Mouse (Mus musculus) stomach, postnatal 0 days (tissue): ENCODE data around the gene Grin2a. TPM values are rescaled to one million over a fixed set of nuclear protein-coding genes. Genes with fewer than 3 reads are reported as not detected.

Experiments used
- ATAC-seq: fragments of 200-750 bp; cut with Nextera tagmentation; 2 replicates; pipeline ENCODE4 v1.8.0; 2017; ENCODE audit not compliant: low FRiP score, low TSS enrichment
- DNase-seq: peaks from one replicate; pipeline ENCODE4 v3.0.0-alpha.2; 2016; ENCODE audit warnings: low spot score
- H3K27ac ChIP-seq: fragments of 300-500 bp; sonication (generic); replicated peaks from 2 replicates; pipeline ENCODE4 v1.5.1; 2014; ENCODE audit warnings: mild to moderate bottlenecking, control low read depth
- H3K27me3 ChIP-seq: fragments of 300-500 bp; sonication (generic); 2 replicates; pipeline ENCODE4 v1.6.1; 2014; ENCODE audit warnings: low read length; ENCODE audit not compliant: control insufficient read depth, insufficient read depth
- H3K36me3 ChIP-seq: fragments of 300-500 bp; sonication (generic); 2 replicates; pipeline ENCODE4 v1.6.1; 2014; ENCODE audit warnings: low read length, mixed read lengths; ENCODE audit not compliant: control insufficient read depth, insufficient read depth
- H3K4me1 ChIP-seq: fragments of 300-500 bp; sonication (generic); replicated peaks from 2 replicates; pipeline ENCODE4 v1.6.1; 2014; ENCODE audit warnings: antibody characterized with exemption; ENCODE audit not compliant: control insufficient read depth, insufficient read depth
- H3K4me2 ChIP-seq: fragments of 300-500 bp; sonication (generic); replicated peaks from 2 replicates; pipeline ENCODE4 v1.6.1; 2014; ENCODE audit warnings: low read depth, mild to moderate bottlenecking, control low read depth, moderate library complexity
- H3K4me3 ChIP-seq: fragments of 300-500 bp; sonication (generic); 2 replicates; pipeline ENCODE4 v1.5.1; 2014; ENCODE audit warnings: low read depth, low read length, control low read depth
- H3K9ac ChIP-seq: fragments of 300-500 bp; sonication (generic); 2 replicates; pipeline ENCODE4 v1.6.1; 2014; ENCODE audit warnings: mild to moderate bottlenecking, low read length, control low read depth, mixed read lengths
- H3K9me3 ChIP-seq: fragments of 300-500 bp; sonication (generic); 2 replicates; pipeline ENCODE4 v1.6.1; 2016; ENCODE audit warnings: low read length; ENCODE audit not compliant: control insufficient read depth
- CTCF ChIP-seq: IDR thresholded peaks from 2 replicates; pipeline ENCODE4 v1.5.1; 2016; ENCODE audit warnings: antibody characterized with exemption, low read depth, mild to moderate bottlenecking, moderate library complexity
- EP300 ChIP-seq: optimal IDR thresholded peaks from 2 replicates; pipeline ENCODE3; 2016; ENCODE audit warnings: antibody characterized with exemption
- WGBS: fragments of 180-500 bp; shearing (Covaris S2); extraction: QIAGEN DNeasy Blood & Tissue Kit; methylation state at CpG from one replicate; pipeline ENCODE4 v1.1.7; 2014; 5-methylcytosine and 5-hydroxymethylcytosine counted together
- polyA plus RNA-seq: library from polyadenylated mRNA; unstranded; fragments of >200 nt; fragmentation: Nextera tagmentation; extraction: Ambion mirVana; gene quantifications from 2 replicates; pipeline ENCODE4 v1.2.1, GENCODE M21; 2015

Grin2a gene
- polyA plus RNA-seq, 1 experiment from 2014 or later, result not detected

- WGBS, result 72% methylated on average over 7 of the region's 7 CpGs
- no peaks in the 10 kb centered on the region for H3K27me3 ChIP-seq
- H3K4me2 ChIP-seq, result no peak overlapping the region
- ATAC-seq, result no peak
- H3K27ac ChIP-seq, result no peak overlapping the region
- no peaks in the 10 kb centered on the region for H3K4me1 ChIP-seq
- H3K4me3 ChIP-seq, result no peak overlapping the region
- TF ChIP-seq EP300, result no peak
- TF ChIP-seq CTCF, result no peak
- DNase-seq, result no peak
- no peaks in the 10 kb centered on the region for H3K9me3 ChIP-seq
- no peak overlapping the region for H3K9ac ChIP-seq
- no peaks in the 10 kb centered on the region for H3K36me3 ChIP-seq
Observed at GRCm38 (mm10) chr16:9725578-9726113, 269.7 kb downstream of the Grin2a start.

GRCm38 (mm10) chr16:9711398-9711797, 284.0 kb downstream of the Grin2a start:
- H3K27ac ChIP-seq, result no peak overlapping the region
- TF ChIP-seq CTCF, result no peak
- TF ChIP-seq EP300, result no peak
- WGBS, result 75% methylated on average over 2 of the region's 2 CpGs
- no peaks in the 10 kb centered on the region for H3K9me3 ChIP-seq
- ATAC-seq (no peak), DNase-seq (no peak)
- no peaks in the 10 kb centered on the region for H3K27me3 ChIP-seq
- no peak overlapping the region for H3K9ac ChIP-seq
- H3K4me1 ChIP-seq, result no peaks in the 10 kb centered on the region
- no peak overlapping the region for H3K4me3 ChIP-seq
- no peak overlapping the region for H3K4me2 ChIP-seq
- no peaks in the 10 kb centered on the region for H3K36me3 ChIP-seq

GRCm38 (mm10) chr16:9709921-9710320, 285.4 kb downstream of the Grin2a start:
- no peaks in the 10 kb centered on the region for H3K36me3 ChIP-seq
- ATAC-seq (no peak), DNase-seq (no peak)
- H3K9ac ChIP-seq, result no peak overlapping the region
- H3K4me1 ChIP-seq, result no peaks in the 10 kb centered on the region
- TF ChIP-seq EP300 (no peak), CTCF (no peak)
- H3K9me3 ChIP-seq, result no peaks in the 10 kb centered on the region
- no peak overlapping the region for H3K27ac ChIP-seq
- H3K4me2 ChIP-seq, result no peak overlapping the region
- 46% methylated on average over 2 of the region's 2 CpGs for WGBS
- H3K4me3 ChIP-seq, result no peak overlapping the region
- H3K27me3 ChIP-seq, result no peaks in the 10 kb centered on the region

GRCm38 (mm10) chr16:9697141-9697540, 298.2 kb downstream of the Grin2a start:
- Histone ChIP-seq H3K4me3 (no peak overlapping the region), H3K9me3 (no peaks in the 10 kb centered on the region), H3K27me3 (no peaks in the 10 kb centered on the region), H3K4me2 (no peak overlapping the region), H3K27ac (no peak overlapping the region), H3K9ac (no peak overlapping the region), H3K36me3 (no peaks in the 10 kb centered on the region), H3K4me1 (no peaks in the 10 kb centered on the region)
- no peak for ATAC-seq
- TF ChIP-seq EP300 (no peak), CTCF (no peak)
- DNase-seq, result no peak
- 57% methylated on average over 2 of the region's 2 CpGs for WGBS

- Histone ChIP-seq H3K4me1 (no peaks in the 10 kb centered on the region), H3K36me3 (no peaks in the 10 kb centered on the region), H3K9me3 (no peaks in the 10 kb centered on the region), H3K27ac (no peak overlapping the region), H3K9ac (no peak overlapping the region), H3K4me3 (no peak overlapping the region), H3K27me3 (no peaks in the 10 kb centered on the region), H3K4me2 (no peak overlapping the region)
- DNase-seq (no peak), ATAC-seq (no peak)
- no peak for TF ChIP-seq EP300
- TF ChIP-seq CTCF, result no peak
- WGBS, result 68% methylated on average over 4 of the region's 4 CpGs
Observed at GRCm38 (mm10) chr16:9694081-9694480, 301.3 kb downstream of the Grin2a start.

- no peaks in the 10 kb centered on the region for H3K36me3 ChIP-seq
- WGBS, result 13% methylated on average over 1 of the region's 1 CpGs
- H3K4me3 ChIP-seq, result no peak overlapping the region
- DNase-seq (no peak), ATAC-seq (no peak)
- no peak for TF ChIP-seq CTCF
- no peak for TF ChIP-seq EP300
- H3K9ac ChIP-seq, result no peak overlapping the region
- no peak overlapping the region for H3K4me2 ChIP-seq
- no peak overlapping the region for H3K27ac ChIP-seq
- no peaks in the 10 kb centered on the region for H3K4me1 ChIP-seq
- no peaks in the 10 kb centered on the region for H3K9me3 ChIP-seq
- no peaks in the 10 kb centered on the region for H3K27me3 ChIP-seq
Observed at GRCm38 (mm10) chr16:9688523-9689140, 306.7 kb downstream of the Grin2a start.
